In the genomic region with DNA sequence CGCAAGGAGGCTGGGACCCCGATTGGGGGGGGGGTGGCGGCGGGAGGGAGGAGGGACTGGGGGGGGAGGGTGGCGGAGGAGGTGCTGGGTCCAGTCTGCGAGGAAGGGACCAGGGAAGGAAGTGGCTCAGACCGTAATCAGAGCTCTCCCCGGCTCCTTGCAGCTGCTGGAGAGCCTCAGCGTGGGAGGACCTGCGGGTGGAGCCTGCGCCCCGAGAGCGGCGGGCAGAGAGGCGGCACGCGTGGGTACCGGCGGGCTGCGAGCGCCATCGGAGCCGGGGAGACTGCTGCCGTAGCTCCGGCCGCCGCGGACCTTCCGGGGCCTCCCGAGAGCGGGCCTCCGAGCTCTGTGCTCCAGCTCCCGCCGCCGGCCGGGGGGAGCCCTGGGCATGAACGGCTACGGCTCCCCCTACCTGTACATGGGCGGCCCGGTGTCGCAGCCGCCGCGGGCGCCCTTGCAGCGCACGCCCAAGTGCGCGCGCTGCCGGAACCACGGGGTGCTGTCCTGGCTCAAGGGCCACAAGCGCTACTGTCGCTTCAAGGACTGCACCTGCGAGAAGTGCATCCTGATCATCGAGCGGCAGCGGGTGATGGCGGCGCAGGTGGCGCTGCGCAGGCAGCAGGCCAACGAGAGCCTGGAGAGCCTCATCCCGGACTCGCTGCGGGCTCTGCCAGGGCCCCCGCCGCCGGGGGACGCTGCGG, we compare ENCODE assay signal across 8 mouse cellular contexts. TPM values are rescaled to one million over a fixed set of nuclear protein-coding genes. Genes with fewer than 3 reads are reported as not detected.
DNase-seq lines count a peak whose midpoint lies in the region; ATAC-seq and TF ChIP-seq lines count a peak whose summit lies in the region.

No protein-coding gene starts in this region.

- H3K4me1 ChIP-seq in heart, embryonic 12.5 days (replicated peaks), result peaks cover 26% of the 10 kb centered on the region
- peaks cover 47% of the 10 kb centered on the region for H3K4me1 ChIP-seq in forebrain, embryonic 15.5 days
- peaks cover 21% of the 10 kb centered on the region for H3K4me1 ChIP-seq in limb, embryonic 14.5 days (ENCODE audit: control insufficient read depth, insufficient read depth, low read length)
- H3K4me1 ChIP-seq in small intestine, adult 2 months (ENCODE audit: control insufficient read depth, insufficient read depth, insufficient read length, low read length), result peaks cover 12% of the 10 kb centered on the region

- H3K27me3 ChIP-seq in heart, embryonic 12.5 days (replicated peaks), result peaks cover 83% of the 10 kb centered on the region
- peaks cover 63% of the 10 kb centered on the region for H3K27me3 ChIP-seq in forebrain, embryonic 15.5 days
- peaks cover 98% of the 10 kb centered on the region for H3K27me3 ChIP-seq in limb, embryonic 14.5 days (ENCODE audit: control insufficient read depth, insufficient read depth, low read length)
- H3K27me3 ChIP-seq in small intestine, adult 2 months (ENCODE audit: control insufficient read depth, insufficient read depth, low read length), result peaks cover 90% of the 10 kb centered on the region

- no peak for TF ChIP-seq CTCF in small intestine, adult 2 months (IDR thresholded peaks at IDR 0.05; ENCODE audit: extremely low read depth, insufficient read length, insufficient replicate concordance, low read depth, low read length)

- no peaks in the 10 kb centered on the region for H3K9me3 ChIP-seq in heart, embryonic 12.5 days (replicated peaks)
- H3K9me3 ChIP-seq in forebrain, embryonic 15.5 days, result no peaks in the 10 kb centered on the region
- H3K9me3 ChIP-seq in limb, embryonic 14.5 days (ENCODE audit: control insufficient read depth, low read length), result no peaks in the 10 kb centered on the region

- DNase-seq in heart, adult 11 months, result no peak
- DNase-seq in Muller cell, postnatal 12 days (ENCODE audit: inconsistent ontology term), result peak; percentile 23
- DNase-seq in limb, embryonic 14.5 days (ENCODE audit: low spot score), result no peak
- DNase-seq in layer of hippocampus, adult 9-10 months (ENCODE audit: low spot score), result no peak
- no peak for DNase-seq in thymus, postnatal 10 days (ENCODE audit: low spot score in 2 of 2)

- TF ChIP-seq POLR2A in limb, embryonic 14.5 days (IDR thresholded peaks at IDR 0.05; ENCODE audit: borderline replicate concordance, extremely low read depth, insufficient read depth, insufficient read length), result no peak
- TF ChIP-seq POLR2A in small intestine, adult 2 months (IDR thresholded peaks at IDR 0.05; ENCODE audit: low read depth, low read length), result no peak

- peak overlapping the region; percentile 76 for H3K4me2 ChIP-seq in heart, embryonic 12.5 days
- peak overlapping the region; percentile 72 for H3K4me2 ChIP-seq in forebrain, embryonic 15.5 days (replicated peaks)
- H3K4me2 ChIP-seq in limb, embryonic 14.5 days (replicated peaks; ENCODE audit: low read depth, low read length, severe bottlenecking), result peak overlapping the region; percentile 59

- H3K9ac ChIP-seq in heart, embryonic 12.5 days, result peak overlapping the region; percentile 47
- peak overlapping the region; percentile 56 for H3K9ac ChIP-seq in forebrain, embryonic 15.5 days (replicated peaks)
- H3K9ac ChIP-seq in limb, embryonic 14.5 days (ENCODE audit: low read depth, low read length, severe bottlenecking), result peak overlapping the region; percentile 16; the same call in 1 of the 2 replicates

- no peaks in the 10 kb centered on the region for H3K36me3 ChIP-seq in heart, embryonic 12.5 days
- no peaks in the 10 kb centered on the region for H3K36me3 ChIP-seq in forebrain, embryonic 15.5 days
- H3K36me3 ChIP-seq in limb, embryonic 14.5 days (ENCODE audit: control insufficient read depth, insufficient read depth, low read length), result no peaks in the 10 kb centered on the region
- no peaks in the 10 kb centered on the region for H3K36me3 ChIP-seq in small intestine, adult 2 months (ENCODE audit: control insufficient read depth, insufficient read depth, low read length)

- peak overlapping the region; percentile 45 for H3K4me3 ChIP-seq in heart, embryonic 12.5 days
- H3K4me3 ChIP-seq in forebrain, embryonic 15.5 days, result peak overlapping the region; percentile 52
- H3K4me3 ChIP-seq in limb, embryonic 14.5 days (replicated peaks; ENCODE audit: low read length), result peak overlapping the region; percentile 39
- peak overlapping the region; percentile 37 for H3K4me3 ChIP-seq in small intestine, adult 2 months (ENCODE audit: low read depth, low read length)

- under 1% methylated on average over 67 of the region's 71 CpGs for WGBS in heart, embryonic 12.5 days
- under 1% methylated on average over 65 of the region's 71 CpGs for WGBS in forebrain, embryonic 15.5 days
- WGBS in limb, embryonic 14.5 days, result 0% methylated on average over 12 of the region's 71 CpGs
- WGBS in small intestine, adult 2 months, result under 1% methylated on average over 68 of the region's 71 CpGs

- no peak overlapping the region for H3K27ac ChIP-seq in heart, embryonic 12.5 days (ENCODE audit: poor library complexity, severe bottlenecking)
- peak overlapping the region; percentile 68 for H3K27ac ChIP-seq in forebrain, embryonic 15.5 days (replicated peaks)
- no peak overlapping the region for H3K27ac ChIP-seq in limb, embryonic 14.5 days (replicated peaks; ENCODE audit: low read depth, low read length)
- no peak overlapping the region for H3K27ac ChIP-seq in small intestine, adult 2 months (ENCODE audit: insufficient read depth, low read depth, low read length)

- ATAC-seq in heart, embryonic 12.5 days (ENCODE audit: insufficient number of reproducible peaks, low FRiP score), result peak; percentile 42; the same call in 1 of the 2 replicates
- peak; percentile 69 for ATAC-seq in forebrain, embryonic 15.5 days (replicated peaks)
- no peak for ATAC-seq in limb, embryonic 14.5 days (ENCODE audit: low FRiP score, low read depth)

RNA-seq across cellular contexts. Expression of a gene that starts 0.5 kb away (rescaled TPM):
- 0.18 TPM in 1 of 2 replicates, not detected in the other for polyA plus RNA-seq in heart, embryonic 12.5 days (2016; fragmentation: Nextera tagmentation; extraction: Ambion mirVana)
- 3.1 and 5.5 TPM in 2 replicates for polyA plus RNA-seq in forebrain, embryonic 15.5 days (2015; fragmentation: Nextera tagmentation; extraction: Ambion mirVana)
- polyA plus RNA-seq in limb, embryonic 14.5 days (2012; rRNA removed), result 0.28 and 0.29 TPM in 2 replicates
- polyA plus RNA-seq in limb, embryonic 14.5 days (2014; fragmentation: Nextera tagmentation; extraction: Ambion mirVana), result 0.19 and 0.21 TPM in 2 replicates
- polyA plus RNA-seq in small intestine, adult 2 months (2012; rRNA removed), result 0.04 and 0.33 TPM in 2 replicates
